Mouse (Mus musculus) adrenal gland, postnatal 4 days (tissue): ENCODE measurements around the gene Prpf8. TPM values are rescaled to one million over a fixed set of nuclear protein-coding genes. Genes with fewer than 3 reads are reported as not detected.

ENCODE experiments used
- DNase-seq, 2 experiments: peaks; one replicate each; pipeline ENCODE4 v3.0.0; 2021 to 2022; ENCODE audit warnings: low spot score in 2 of 2, mixed read lengths in 2 of 2
- total RNA-seq, 2 experiments: library from RNA; stranded (reverse); gene quantifications; 2 replicates each; pipeline ENCODE4 v1.2.3; 2021

Gene Prpf8
- total RNA-seq, 2 experiments from 2014 or later = 142 to 156 TPM

DNA sequence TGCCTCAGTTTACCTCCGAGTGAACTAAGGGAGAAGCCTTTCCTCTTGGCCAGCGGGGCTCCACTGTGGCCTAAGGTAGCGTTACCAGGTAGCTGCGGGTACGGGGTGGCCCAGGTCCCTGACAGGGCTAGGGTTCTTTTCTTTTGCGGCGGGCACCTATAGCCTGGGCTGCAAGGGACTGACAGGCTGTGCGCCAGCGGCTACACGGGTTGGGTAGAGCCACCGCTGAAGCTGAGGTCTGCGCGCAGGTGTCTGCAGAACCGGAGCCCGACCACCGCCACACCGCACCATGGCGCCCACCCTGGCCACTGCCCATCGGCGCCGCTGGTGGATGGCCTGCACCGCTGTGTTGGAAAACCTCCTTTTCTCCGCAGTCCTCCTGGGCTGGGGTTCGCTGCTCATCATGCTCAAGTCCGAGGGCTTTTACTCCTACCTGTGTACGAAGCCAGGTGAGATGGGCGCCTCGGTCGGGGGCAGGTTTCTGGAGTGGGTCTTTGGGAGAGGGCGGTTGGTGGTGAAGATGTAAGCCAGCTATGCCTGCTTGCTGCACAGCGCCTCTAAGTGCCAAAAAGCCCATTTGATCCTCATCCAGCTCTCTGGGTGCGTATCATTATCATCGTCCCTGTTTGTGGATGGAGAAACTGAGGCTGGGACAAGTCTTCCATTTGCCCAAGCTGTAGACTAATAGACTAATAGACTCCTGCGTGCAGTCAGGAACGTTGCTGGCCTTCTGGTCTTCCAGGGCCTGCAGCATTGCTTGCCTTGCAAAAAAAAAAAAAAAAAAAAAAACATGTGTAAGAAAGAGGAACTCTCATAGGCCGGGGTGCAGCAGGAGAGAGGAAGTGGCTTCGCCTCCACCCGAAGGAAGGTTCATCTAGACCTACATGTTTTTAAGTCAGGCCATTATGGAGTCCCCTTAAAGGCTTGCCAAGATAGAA, 46.0 kb downstream of the Prpf8 start:
- DNase-seq = no peak

DNA sequence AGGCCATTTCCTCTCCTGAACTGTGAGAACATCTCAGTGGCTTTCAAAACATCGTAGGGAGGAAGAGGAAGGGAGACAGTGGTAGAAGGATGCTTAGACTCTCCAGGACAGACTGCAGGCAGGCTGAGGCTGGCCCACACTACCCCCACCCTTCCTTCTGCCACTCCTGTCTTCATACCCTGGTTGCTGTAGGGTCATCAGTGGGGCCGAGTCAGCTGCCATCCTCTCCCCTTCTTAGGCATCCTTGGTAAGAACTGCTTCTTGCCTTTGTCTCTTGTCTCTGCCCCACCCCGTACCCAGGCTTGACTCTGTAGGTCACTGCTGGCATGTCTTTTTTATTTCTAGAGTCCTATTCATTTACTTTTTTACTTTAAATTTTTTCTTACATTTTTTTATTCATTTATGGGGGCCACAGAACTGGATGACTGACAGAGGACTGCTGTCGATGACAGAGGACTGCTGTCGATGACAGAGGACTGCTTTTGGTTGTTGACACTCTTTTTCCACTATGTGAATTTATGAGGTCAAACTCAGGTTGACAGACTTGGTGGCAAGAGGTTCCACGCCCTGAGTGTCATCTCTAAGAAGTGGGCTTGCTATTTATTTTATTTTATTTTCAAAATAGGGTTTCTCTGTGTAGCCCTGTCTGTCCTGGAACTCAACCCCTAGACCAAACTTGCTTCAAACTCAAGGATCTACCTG, 46.8 kb downstream of the Prpf8 start:
- no peak for DNase-seq

DNA sequence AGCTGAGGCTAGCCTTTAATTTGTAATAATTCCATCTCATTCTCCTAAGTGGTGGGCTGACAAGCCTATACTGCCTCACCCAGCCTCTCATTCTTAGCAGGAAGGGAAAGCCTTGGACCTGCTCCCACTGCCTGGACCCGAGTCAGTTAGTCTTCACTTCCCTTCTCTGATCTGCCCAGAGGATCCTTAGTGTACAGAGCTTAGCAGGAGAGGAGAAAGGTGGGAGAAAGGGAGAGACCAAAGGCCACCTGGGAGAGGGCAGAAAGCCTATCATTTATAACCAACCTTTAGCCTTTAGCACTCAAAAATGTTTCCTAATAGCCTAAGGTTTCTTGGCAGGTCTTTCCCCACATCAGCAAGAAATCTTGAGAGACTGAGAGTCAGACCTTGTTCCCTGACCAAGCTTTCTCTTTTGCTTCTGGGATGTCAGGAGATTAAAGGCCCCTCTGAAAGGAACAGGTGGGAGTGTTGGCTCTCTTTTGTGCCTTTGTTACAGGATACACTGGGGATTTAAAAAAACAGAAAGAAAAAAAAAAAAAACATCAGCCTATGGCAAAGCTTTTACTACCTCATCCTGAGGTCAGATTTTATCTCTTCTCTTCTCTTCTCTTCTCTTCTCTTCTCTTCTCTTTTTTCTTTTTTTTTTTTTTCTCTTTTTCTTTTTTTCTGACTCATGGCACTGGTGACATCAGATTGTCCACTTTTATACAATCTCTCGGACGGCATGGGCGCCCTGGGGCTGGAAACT, 47.8 kb downstream of the Prpf8 start:
- no peak for DNase-seq

- no peak for DNase-seq
Measured at GRCm38 (mm10) chr11:75535106-75535795, 48.6 kb downstream of the Prpf8 start.

GRCm38 (mm10) chr11:75536255-75537024, 49.8 kb downstream of the Prpf8 start:
- DNase-seq = no peak

GRCm38 (mm10) chr11:75537025-75537414, 50.4 kb downstream of the Prpf8 start:
- DNase-seq = no peak

- no peak for DNase-seq
Measured at GRCm38 (mm10) chr11:75537491-75538183, 51.0 kb downstream of the Prpf8 start.

DNA sequence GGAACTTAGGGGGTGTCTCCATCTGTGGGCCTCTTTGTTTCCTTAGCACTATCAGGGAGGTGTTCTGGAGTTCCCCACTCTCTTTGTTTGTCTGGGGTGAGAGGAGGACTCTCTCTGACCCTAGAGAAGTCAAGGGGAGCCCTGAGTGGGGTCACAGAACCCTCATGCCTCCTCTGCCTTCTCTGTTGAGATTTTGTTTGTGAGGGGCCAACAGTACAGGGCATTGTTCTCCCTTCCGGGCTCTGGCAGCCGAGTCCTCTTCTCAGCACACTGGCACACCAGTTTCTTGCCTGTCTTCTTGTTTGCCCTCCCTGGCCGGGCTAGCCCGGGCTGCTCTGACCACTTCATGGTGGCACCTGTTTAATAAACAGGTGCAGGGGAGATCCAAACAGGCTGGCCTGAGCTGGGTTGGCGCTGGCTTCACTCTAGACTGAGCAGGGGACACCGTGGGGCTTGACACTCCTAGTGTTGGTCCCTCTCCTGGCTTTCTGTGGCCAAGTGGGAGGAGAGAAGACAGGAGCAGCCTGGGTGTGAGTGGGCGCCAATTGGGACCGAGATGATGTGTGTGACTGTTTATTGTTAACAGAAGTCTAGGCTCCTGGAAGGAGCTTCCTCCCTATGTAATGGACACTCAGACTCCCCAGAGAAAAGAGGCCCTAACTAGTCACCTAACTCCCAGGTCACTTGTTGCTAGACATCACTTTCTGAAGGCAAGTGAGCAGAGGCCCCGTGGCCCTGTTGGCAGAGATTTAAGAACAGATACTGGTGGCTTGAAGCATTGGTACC, 51.8 kb downstream of the Prpf8 start:
- no peak for DNase-seq

GRCm38 (mm10) chr11:75538970-75539299, 52.3 kb downstream of the Prpf8 start:
- no peak for DNase-seq

GRCm38 (mm10) chr11:75540209-75540608, 53.6 kb downstream of the Prpf8 start:
- no peak for DNase-seq

DNA sequence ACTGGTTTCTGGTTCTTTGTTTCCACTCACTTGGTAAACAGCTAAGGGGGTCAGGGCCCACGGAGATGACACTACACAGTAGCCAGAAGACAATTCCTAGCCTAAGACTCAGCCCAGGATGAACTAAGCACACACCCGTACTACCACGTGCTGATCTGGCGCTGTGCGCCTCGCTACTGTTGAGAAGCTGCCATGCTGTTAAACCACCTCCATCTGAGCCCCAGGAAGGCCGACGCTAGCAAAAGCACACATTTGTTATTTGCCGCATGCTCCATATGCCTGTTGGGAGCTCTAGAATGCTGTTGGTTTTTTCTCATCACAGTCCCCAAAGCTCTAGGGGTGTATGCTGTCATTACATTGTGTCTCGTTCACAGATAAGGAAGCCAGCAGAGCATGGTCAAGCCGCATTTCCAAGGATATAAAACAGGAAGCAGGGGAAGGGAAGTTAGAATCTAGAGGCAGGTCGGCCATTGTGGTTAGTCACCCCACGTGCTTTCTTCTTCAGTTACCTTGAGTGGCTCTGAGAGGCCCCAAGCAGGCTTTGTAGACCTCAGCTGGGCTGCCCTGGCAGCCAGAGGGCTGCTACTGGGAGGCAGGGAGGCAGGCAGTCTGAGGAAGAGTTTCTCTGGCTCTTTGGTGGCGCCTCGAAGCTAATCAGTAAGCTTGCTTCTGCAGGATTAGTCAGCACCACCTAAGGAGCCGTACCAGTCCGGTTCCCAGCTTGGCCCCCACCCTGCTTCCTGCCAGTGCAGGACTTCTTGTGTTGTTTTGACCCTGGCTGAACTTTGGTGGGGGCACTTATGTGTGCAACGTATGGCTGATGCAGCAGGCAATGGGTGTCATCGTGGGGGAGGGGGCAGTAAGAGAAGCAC, 54.3 kb downstream of the Prpf8 start:
- DNase-seq = no peak

DNA sequence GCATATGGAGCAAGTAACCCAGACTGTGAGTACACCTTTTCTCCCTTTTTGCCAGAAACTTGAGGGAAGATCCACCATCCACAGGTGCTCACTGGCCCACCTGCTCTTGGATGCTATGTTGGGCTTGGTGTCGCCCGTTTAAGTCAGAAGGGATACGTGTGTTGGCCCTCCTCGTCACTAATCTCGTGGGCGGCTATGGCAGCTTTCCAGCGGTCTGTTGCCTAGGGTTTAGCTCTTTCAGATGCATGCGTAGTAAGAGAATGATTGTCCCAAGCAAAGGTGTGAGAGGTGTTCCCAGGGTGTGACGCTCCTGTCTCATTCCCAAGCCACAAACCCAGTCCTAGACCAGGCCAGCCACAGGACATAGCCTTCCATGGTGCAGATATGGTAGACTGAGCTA, 58.1 kb downstream of the Prpf8 start:
- DNase-seq = no peak

DNA sequence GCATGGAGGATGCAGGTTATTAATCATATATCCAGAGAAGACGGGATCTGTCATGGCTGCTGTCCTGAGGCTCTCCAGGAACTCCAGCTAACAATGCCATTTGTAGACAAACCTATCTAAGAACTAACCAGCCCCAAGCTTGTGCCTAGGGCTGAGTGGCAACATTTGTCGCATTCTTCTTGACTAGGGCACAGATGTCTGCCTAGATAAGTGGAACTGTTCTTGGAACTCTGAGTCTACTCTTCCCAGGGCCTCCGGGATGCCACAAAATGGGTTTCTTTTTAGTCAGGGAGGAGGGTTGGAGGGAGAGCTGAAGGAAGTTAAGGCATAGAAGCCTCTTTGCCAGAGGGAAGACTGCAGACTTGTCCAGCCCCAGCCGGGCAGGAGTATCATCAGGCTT, 59.4 kb downstream of the Prpf8 start:
- no peak for DNase-seq

- no peak for DNase-seq
Measured at GRCm38 (mm10) chr11:75549658-75550111, 63.1 kb downstream of the Prpf8 start.

DNA sequence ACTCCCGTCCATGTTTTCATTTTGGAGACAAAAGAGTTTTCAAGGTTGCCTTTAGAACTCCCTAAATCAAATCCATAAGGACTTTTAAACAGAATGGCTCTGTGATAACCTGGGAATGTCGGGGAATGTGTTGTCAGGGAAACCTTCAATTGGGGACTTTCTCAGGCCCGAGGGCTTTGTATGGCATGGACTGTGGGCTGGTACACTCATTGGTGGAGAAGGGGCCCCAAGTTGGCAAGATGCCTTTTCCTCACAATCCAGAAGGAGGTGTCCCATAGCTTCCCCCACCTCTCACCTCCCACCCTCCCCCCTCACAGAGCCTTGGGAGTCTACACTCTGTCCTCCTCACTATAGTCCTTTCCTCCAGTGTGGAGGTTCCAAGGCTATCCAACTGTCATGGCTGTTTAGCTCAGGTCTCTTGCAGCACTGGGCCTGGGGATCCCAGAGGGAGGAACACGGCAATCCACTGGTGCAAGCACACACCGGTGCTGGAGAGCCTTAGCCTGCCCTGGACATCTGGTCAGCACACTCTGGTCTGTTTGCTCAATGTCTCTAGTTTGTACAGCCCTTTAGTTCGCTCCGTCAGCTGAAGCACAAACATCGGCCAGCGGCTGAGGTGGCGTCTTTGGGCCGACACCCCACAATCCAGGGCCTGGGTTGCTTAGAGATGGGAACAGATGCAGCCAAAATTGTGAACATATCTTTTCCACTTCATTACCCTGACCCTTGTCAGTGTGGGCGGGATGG, 63.8 kb downstream of the Prpf8 start:
- no peak for DNase-seq

- no peak for DNase-seq
Measured at GRCm38 (mm10) chr11:75551321-75551720, 64.7 kb downstream of the Prpf8 start.

DNA sequence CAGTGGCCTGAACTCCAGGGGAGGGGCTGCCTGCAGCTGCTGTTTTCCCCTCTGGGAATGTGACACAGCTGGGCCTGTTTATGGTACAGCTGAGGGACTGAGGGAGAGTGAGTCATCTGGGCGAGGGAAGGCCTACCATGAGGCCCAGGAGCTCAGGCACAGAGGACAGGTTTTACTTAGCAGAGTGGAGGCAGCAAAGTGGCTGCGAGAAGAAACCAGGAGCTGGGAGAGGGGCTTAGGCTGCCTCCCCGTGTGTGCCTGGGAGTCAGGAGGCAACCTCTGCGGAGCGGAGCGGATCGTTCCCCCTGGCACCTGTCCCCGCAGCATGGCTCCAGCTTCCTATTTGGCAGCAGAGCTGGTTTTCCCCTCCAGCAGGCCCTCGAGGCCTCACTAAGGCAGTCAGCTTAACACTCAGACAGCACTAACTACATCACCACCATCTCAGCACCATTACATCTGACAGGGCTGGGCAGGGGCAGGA, 65.4 kb downstream of the Prpf8 start:
- no peak for DNase-seq
